Mouse (Mus musculus): Measurements from ENCODE around the gene Cav1. TPM values are rescaled to one million over a fixed set of nuclear protein-coding genes. Genes with fewer than 3 reads are reported as not detected.

The Cav1 gene
- polyA plus RNA-seq, 1 experiment from 2014 or later, result 34.9 TPM

- H3K27ac ChIP-seq (ENCODE audit: low read length), result no peak overlapping the region
- H3K36me3 ChIP-seq (ENCODE audit: control insufficient read depth, insufficient read depth), result no peaks in the 10 kb centered on the region
- no peaks in the 10 kb centered on the region for H3K27me3 ChIP-seq (replicated peaks; ENCODE audit: control insufficient read depth, insufficient read depth, low read length)
- no peak overlapping the region for H3K4me3 ChIP-seq (replicated peaks; ENCODE audit: low read length)
- H3K4me1 ChIP-seq (replicated peaks; ENCODE audit: control insufficient read depth, insufficient read depth, low read length), result no peaks in the 10 kb centered on the region
- 83% methylated on average over 3 of the region's 3 CpGs for WGBS
- no peak for ATAC-seq
- no peaks in the 10 kb centered on the region for H3K9me3 ChIP-seq (ENCODE audit: control insufficient read depth, low read length)
- no peak overlapping the region for H3K9ac ChIP-seq (replicated peaks; ENCODE audit: low read depth, low read length)
- no peak overlapping the region for H3K4me2 ChIP-seq (ENCODE audit: low read length)
Measured at GRCm38 (mm10) chr6:17348011-17348410, 41.9 kb downstream of the Cav1 start.

- WGBS, result 95% methylated on average over 5 of the region's 5 CpGs
- H3K9me3 ChIP-seq (ENCODE audit: control insufficient read depth, low read length), result no peaks in the 10 kb centered on the region
- no peaks in the 10 kb centered on the region for H3K4me1 ChIP-seq (replicated peaks; ENCODE audit: control insufficient read depth, insufficient read depth, low read length)
- no peak overlapping the region for H3K4me2 ChIP-seq (ENCODE audit: low read length)
- H3K36me3 ChIP-seq (ENCODE audit: control insufficient read depth, insufficient read depth), result no peaks in the 10 kb centered on the region
- H3K27me3 ChIP-seq (replicated peaks; ENCODE audit: control insufficient read depth, insufficient read depth, low read length), result no peaks in the 10 kb centered on the region
- H3K9ac ChIP-seq (replicated peaks; ENCODE audit: low read depth, low read length), result no peak overlapping the region
- H3K27ac ChIP-seq (ENCODE audit: low read length), result no peak overlapping the region
- H3K4me3 ChIP-seq (replicated peaks; ENCODE audit: low read length), result no peak overlapping the region
- no peak for ATAC-seq
Measured at GRCm38 (mm10) chr6:17350803-17351202, 44.7 kb downstream of the Cav1 start.

- ATAC-seq, result peak; percentile 83
- Histone ChIP-seq H3K4me3 (replicated peaks; ENCODE audit: low read length) (no peak overlapping the region), H3K36me3 (ENCODE audit: control insufficient read depth, insufficient read depth) (no peaks in the 10 kb centered on the region), H3K9ac (replicated peaks; ENCODE audit: low read depth, low read length) (no peak overlapping the region), H3K4me2 (ENCODE audit: low read length) (no peak overlapping the region), H3K4me1 (replicated peaks; ENCODE audit: control insufficient read depth, insufficient read depth, low read length) (no peaks in the 10 kb centered on the region), H3K9me3 (ENCODE audit: control insufficient read depth, low read length) (no peaks in the 10 kb centered on the region), H3K27ac (ENCODE audit: low read length) (no peak overlapping the region), H3K27me3 (replicated peaks; ENCODE audit: control insufficient read depth, insufficient read depth, low read length) (no peaks in the 10 kb centered on the region)
- 14% methylated on average over 6 of the region's 6 CpGs for WGBS
Measured at GRCm38 (mm10) chr6:17358896-17359690, 53.0 kb downstream of the Cav1 start.

GRCm38 (mm10) chr6:17362771-17363170 lies 56.6 kb downstream of the Cav1 start:
- Histone ChIP-seq H3K4me2 (ENCODE audit: low read length) (no peak overlapping the region), H3K9ac (replicated peaks; ENCODE audit: low read depth, low read length) (no peak overlapping the region), H3K4me3 (replicated peaks; ENCODE audit: low read length) (no peak overlapping the region), H3K36me3 (ENCODE audit: control insufficient read depth, insufficient read depth) (no peaks in the 10 kb centered on the region), H3K9me3 (ENCODE audit: control insufficient read depth, low read length) (no peaks in the 10 kb centered on the region), H3K27ac (ENCODE audit: low read length) (no peak overlapping the region), H3K4me1 (replicated peaks; ENCODE audit: control insufficient read depth, insufficient read depth, low read length) (no peaks in the 10 kb centered on the region), H3K27me3 (replicated peaks; ENCODE audit: control insufficient read depth, insufficient read depth, low read length) (no peaks in the 10 kb centered on the region)
- peak; percentile 59; the same call in 1 of the 2 replicates for ATAC-seq
- WGBS, result 35% methylated on average over 3 of the region's 3 CpGs

- Histone ChIP-seq H3K4me1 (replicated peaks; ENCODE audit: control insufficient read depth, insufficient read depth, low read length) (no peaks in the 10 kb centered on the region), H3K27ac (ENCODE audit: low read length) (no peak overlapping the region), H3K9ac (replicated peaks; ENCODE audit: low read depth, low read length) (no peak overlapping the region), H3K4me3 (replicated peaks; ENCODE audit: low read length) (no peak overlapping the region), H3K27me3 (replicated peaks; ENCODE audit: control insufficient read depth, insufficient read depth, low read length) (no peaks in the 10 kb centered on the region), H3K4me2 (ENCODE audit: low read length) (no peak overlapping the region), H3K36me3 (ENCODE audit: control insufficient read depth, insufficient read depth) (no peaks in the 10 kb centered on the region), H3K9me3 (ENCODE audit: control insufficient read depth, low read length) (no peaks in the 10 kb centered on the region)
- ATAC-seq, result no peak
- WGBS, result 84% methylated on average over 17 of the region's 17 CpGs
Measured at GRCm38 (mm10) chr6:17363446-17364179, 57.5 kb downstream of the Cav1 start.

- H3K4me1 ChIP-seq (replicated peaks; ENCODE audit: control insufficient read depth, insufficient read depth, low read length), result no peaks in the 10 kb centered on the region
- no peak overlapping the region for H3K4me2 ChIP-seq (ENCODE audit: low read length)
- WGBS, result 90% methylated on average over 5 of the region's 5 CpGs
- no peaks in the 10 kb centered on the region for H3K27me3 ChIP-seq (replicated peaks; ENCODE audit: control insufficient read depth, insufficient read depth, low read length)
- no peak overlapping the region for H3K4me3 ChIP-seq (replicated peaks; ENCODE audit: low read length)
- no peaks in the 10 kb centered on the region for H3K36me3 ChIP-seq (ENCODE audit: control insufficient read depth, insufficient read depth)
- H3K9ac ChIP-seq (replicated peaks; ENCODE audit: low read depth, low read length), result no peak overlapping the region
- ATAC-seq, result no peak
- no peak overlapping the region for H3K27ac ChIP-seq (ENCODE audit: low read length)
- H3K9me3 ChIP-seq (ENCODE audit: control insufficient read depth, low read length), result no peaks in the 10 kb centered on the region
Measured at GRCm38 (mm10) chr6:17374326-17374725, 68.2 kb downstream of the Cav1 start.

- Histone ChIP-seq H3K9me3 (ENCODE audit: control insufficient read depth, low read length) (no peaks in the 10 kb centered on the region), H3K4me2 (ENCODE audit: low read length) (no peak overlapping the region), H3K27me3 (replicated peaks; ENCODE audit: control insufficient read depth, insufficient read depth, low read length) (no peaks in the 10 kb centered on the region), H3K9ac (replicated peaks; ENCODE audit: low read depth, low read length) (no peak overlapping the region), H3K27ac (ENCODE audit: low read length) (no peak overlapping the region), H3K4me1 (replicated peaks; ENCODE audit: control insufficient read depth, insufficient read depth, low read length) (no peaks in the 10 kb centered on the region), H3K36me3 (ENCODE audit: control insufficient read depth, insufficient read depth) (no peaks in the 10 kb centered on the region), H3K4me3 (replicated peaks; ENCODE audit: low read length) (no peak overlapping the region)
- ATAC-seq, result no peak
- 85% methylated on average over 2 of the region's 2 CpGs for WGBS
Measured at GRCm38 (mm10) chr6:17377371-17377770, 71.2 kb downstream of the Cav1 start.

GRCm38 (mm10) chr6:17380102-17380501 lies 74.0 kb downstream of the Cav1 start:
- no peak overlapping the region for H3K27ac ChIP-seq (ENCODE audit: low read length)
- no peaks in the 10 kb centered on the region for H3K9me3 ChIP-seq (ENCODE audit: control insufficient read depth, low read length)
- no peaks in the 10 kb centered on the region for H3K36me3 ChIP-seq (ENCODE audit: control insufficient read depth, insufficient read depth)
- H3K27me3 ChIP-seq (replicated peaks; ENCODE audit: control insufficient read depth, insufficient read depth, low read length), result no peaks in the 10 kb centered on the region
- H3K4me3 ChIP-seq (replicated peaks; ENCODE audit: low read length), result no peak overlapping the region
- WGBS, result 82% methylated on average over 3 of the region's 3 CpGs
- no peak for ATAC-seq
- H3K4me2 ChIP-seq (ENCODE audit: low read length), result no peak overlapping the region
- no peak overlapping the region for H3K9ac ChIP-seq (replicated peaks; ENCODE audit: low read depth, low read length)
- H3K4me1 ChIP-seq (replicated peaks; ENCODE audit: control insufficient read depth, insufficient read depth, low read length), result no peaks in the 10 kb centered on the region

GRCm38 (mm10) chr6:17381690-17382089 lies 75.6 kb downstream of the Cav1 start:
- Histone ChIP-seq H3K9me3 (ENCODE audit: control insufficient read depth, low read length) (no peaks in the 10 kb centered on the region), H3K4me1 (replicated peaks; ENCODE audit: control insufficient read depth, insufficient read depth, low read length) (no peaks in the 10 kb centered on the region), H3K27me3 (replicated peaks; ENCODE audit: control insufficient read depth, insufficient read depth, low read length) (no peaks in the 10 kb centered on the region), H3K4me2 (ENCODE audit: low read length) (no peak overlapping the region), H3K4me3 (replicated peaks; ENCODE audit: low read length) (no peak overlapping the region), H3K9ac (replicated peaks; ENCODE audit: low read depth, low read length) (no peak overlapping the region), H3K27ac (ENCODE audit: low read length) (no peak overlapping the region), H3K36me3 (ENCODE audit: control insufficient read depth, insufficient read depth) (no peaks in the 10 kb centered on the region)
- WGBS, result 77% methylated on average over 6 of the region's 6 CpGs
- ATAC-seq, result no peak

All from forebrain, embryonic 16.5 days (tissue).